Mouse (Mus musculus): ENCODE data around the gene Cygb.
"Not testable (repeated sequence)": the region's sequence is repeated elsewhere in the genome, so short reads cannot be mapped to it uniquely, and the experiment has no call there.

The Cygb gene

GRCm38 (mm10) chr11:116615735-116616437 is 38.2 kb downstream of the Cygb start:
- peak; percentile 60 for DNase-seq (ENCODE audit: low spot score)

GRCm38 (mm10) chr11:116613234-116613633 is 40.9 kb downstream of the Cygb start:
- no peak for DNase-seq (ENCODE audit: low spot score)

DNA sequence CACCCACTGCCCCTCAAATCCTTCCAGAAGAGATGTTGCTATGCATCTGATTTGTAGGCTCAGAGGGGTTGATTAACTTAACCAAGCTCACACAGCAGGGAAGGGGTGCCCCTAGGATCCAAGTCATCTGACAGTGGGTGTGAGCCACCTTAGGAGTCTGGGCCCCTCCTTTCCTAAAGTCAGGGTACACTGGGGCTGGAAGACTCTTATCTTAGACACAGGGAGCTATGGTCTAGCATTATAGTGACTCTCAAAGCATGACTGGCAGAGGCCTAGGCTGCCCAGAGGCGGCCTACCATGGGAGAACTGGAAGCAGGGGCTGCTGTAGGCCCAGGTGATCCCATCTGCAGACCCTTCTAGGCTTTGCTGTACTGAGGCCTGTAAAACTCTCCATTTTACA is 41.6 kb downstream of the Cygb start:
- DNase-seq (ENCODE audit: low spot score) = no peak

- DNase-seq (ENCODE audit: low spot score) = no peak
Measured at GRCm38 (mm10) chr11:116611883-116612282, 42.2 kb downstream of the Cygb start.

GRCm38 (mm10) chr11:116611168-116611567 is 42.9 kb downstream of the Cygb start:
- DNase-seq (ENCODE audit: low spot score) = not testable (repeated sequence)

GRCm38 (mm10) chr11:116609965-116610630 is 44.0 kb downstream of the Cygb start:
- no peak for DNase-seq (ENCODE audit: low spot score)

DNA sequence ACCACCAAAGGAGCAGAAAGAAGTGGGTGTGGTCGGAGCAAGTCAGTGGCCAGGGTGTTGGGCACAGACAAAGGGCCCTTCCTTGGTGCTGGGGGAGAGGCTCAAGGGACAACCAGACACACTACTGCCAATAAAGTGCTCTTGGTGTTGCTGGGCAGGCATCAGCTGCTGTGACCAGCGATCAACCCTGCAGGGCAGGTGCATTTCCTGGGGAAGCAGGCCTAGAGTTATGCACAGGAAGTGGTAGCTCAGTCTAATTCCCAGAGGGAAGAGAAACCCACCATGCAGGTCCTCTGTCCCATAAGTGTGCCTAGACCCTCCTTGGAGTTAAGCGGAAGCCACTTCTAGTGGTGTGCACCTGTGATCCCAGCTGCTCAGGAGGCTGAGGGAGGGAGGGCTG is 46.4 kb downstream of the Cygb start:
- DNase-seq (ENCODE audit: low spot score) = no peak

DNA sequence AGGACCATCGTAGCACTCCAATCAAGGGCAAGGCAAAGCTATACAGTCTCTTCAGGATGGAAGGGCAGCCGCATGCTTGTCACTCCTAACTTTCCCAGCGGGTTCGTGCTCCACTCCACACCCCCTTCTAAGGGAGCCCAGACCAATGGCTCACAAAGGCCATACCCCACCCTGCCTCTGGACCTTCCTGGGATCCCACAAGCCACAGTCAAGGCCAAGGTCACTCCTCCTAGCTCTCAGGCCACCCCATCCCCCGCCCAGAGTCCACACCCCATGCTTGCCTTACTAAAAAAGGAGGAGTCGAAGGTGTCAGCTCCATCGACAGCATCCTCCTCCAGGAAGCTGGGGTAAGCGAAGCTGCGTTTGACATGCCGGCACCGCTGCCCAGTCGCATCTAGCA is 50.0 kb downstream of the Cygb start:
- DNase-seq (ENCODE audit: low spot score) = no peak

GRCm38 (mm10) chr11:116603339-116603738 is 50.8 kb downstream of the Cygb start:
- no peak for DNase-seq (ENCODE audit: low spot score)

- no peak for DNase-seq (ENCODE audit: low spot score)
Measured at GRCm38 (mm10) chr11:116602043-116602442, 52.1 kb downstream of the Cygb start.

GRCm38 (mm10) chr11:116601166-116601565 is 52.9 kb downstream of the Cygb start:
- DNase-seq (ENCODE audit: low spot score) = no peak

- no peak for DNase-seq (ENCODE audit: low spot score)
Measured at GRCm38 (mm10) chr11:116599230-116599629, 54.9 kb downstream of the Cygb start.

DNA sequence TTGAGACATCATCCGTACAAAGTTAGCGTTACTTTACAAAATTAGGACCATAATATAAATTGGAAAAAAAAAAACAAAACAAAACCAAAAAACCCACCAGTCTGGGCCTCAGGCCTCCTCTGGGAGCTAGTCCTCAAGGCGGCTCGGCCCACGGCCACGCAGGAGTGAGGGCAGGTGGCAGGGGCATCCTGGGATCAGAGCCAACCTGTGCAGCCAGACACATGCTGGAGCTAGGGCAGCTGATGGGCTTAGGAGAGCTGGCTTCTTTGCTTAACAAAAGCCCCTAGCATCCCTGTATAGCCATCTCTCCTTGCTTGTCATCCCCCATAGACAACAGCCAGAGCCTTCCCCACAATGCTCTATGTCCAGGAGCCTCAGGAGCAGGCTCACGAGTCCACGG is 55.9 kb downstream of the Cygb start:
- DNase-seq (ENCODE audit: low spot score) = no peak

DNA sequence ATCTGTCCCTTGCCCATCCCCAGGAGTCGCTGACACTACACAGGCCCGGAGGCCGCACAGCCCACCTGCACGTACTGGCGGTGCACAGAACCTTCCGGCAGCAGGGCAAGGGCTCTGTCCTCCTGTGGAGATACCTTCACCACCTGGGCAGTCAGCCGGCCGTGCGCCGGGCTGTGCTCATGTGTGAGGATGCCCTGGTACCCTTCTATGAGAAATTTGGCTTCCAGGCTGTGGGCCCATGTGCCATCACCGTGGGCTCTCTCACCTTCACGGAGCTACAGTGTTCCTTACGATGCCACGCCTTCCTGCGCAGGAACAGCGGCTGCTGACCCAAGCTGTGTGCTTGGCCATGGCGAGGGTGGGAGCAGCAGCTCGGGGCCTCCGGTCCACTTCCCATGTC is 57.3 kb downstream of the Cygb start:
- DNase-seq (ENCODE audit: low spot score) = no peak
